Mouse (Mus musculus) T-cell, adult 2 months (primary cell): ENCODE data around the gene Phf6.
"Not testable (repeated sequence)": the region's sequence is repeated elsewhere in the genome, so short reads cannot be mapped to it uniquely, and the experiment has no call there.

Experiments used
- DNase-seq: peaks from one replicate; pipeline ENCODE4 v3.0.0; 2022; ENCODE audit warnings: low spot score

Phf6 gene

GRCm38 (mm10) chrX:52978576-52978975 lies 66.5 kb downstream of the Phf6 start:
- DNase-seq: no peak

DNA sequence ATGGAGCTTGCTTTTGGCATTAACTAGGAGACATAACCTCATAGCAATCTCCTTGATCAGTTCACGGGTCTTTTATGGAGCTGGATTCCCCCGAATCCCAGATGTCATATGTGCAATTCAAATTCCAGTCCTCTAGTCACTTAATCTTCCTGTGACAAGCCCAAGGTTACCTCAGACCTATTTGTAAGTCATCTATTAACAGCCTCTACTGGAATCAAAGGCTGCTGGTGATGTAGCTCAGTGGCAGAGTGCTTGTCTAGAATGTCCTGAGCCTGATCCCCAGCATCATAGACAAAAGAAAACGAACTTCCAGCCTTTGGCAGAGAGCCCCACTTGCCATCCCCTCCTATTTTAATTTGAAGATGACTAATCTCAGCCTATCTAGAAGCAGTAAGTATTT lies 69.3 kb downstream of the Phf6 start:
- DNase-seq: no peak

- DNase-seq: peak; percentile 89
Measured at GRCm38 (mm10) chrX:52987905-52988783, 76.1 kb downstream of the Phf6 start, which contains the start of gene Hprt. Hprt (plus strand) TSS chrX:52988137.

GRCm38 (mm10) chrX:52994726-52995125 lies 82.7 kb downstream of the Phf6 start:
- DNase-seq: not testable (repeated sequence)

DNA sequence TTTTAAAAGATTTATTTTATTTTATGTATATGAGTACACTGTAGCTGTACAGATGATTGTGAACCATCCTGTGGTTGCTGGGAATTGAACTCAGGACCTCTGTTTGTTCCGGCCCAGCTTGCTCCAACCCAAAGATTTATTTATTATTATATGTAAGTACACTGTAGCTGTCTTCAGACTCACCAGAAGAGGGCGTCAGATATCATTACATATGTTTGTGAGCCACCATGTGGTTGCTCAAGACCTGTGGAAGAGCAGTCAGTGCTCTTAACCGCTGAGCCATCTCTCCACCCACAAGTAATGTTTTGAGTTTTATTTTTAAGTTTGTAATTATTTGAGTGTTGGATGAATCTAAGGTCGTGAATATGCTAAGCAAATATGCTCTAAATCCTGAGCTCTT lies 92.8 kb downstream of the Phf6 start:
- DNase-seq: peak; percentile 16

DNA sequence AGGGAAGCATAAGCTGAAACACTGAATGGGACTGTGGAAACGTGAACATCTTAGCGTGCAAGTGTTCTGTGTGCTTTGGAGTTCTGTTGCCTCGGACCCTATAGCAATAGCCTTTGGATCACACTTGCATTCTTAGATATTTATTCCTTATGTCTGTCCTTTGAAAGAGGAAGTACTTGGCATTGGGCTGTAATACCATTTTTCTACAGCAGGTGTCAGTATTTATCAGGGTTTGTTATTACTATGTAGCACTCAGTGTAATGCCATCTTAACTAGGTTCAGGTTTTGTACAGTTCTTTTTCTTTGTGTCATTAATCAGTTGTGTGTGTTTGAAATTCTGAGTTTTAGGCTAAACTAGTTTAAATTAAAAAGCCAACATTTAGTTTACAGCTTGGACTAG lies 94.0 kb downstream of the Phf6 start:
- DNase-seq: peak; percentile 29
